Comparison of ENCODE assay signal across 8 mouse cellular contexts in genomic region chr3:103020943-103021638, GRCm38 (mm10). TPM values are rescaled to one million over a fixed set of nuclear protein-coding genes. Genes with fewer than 3 reads are reported as not detected.
DNase-seq lines count a peak whose midpoint lies in the region; ATAC-seq and TF ChIP-seq lines count a peak whose summit lies in the region.

No protein-coding gene starts in this region.

- peak overlapping the region; percentile 89 for H3K9ac ChIP-seq in embryonic facial prominence, embryonic 12.5 days
- peak overlapping the region; percentile 81 for H3K9ac ChIP-seq in midbrain, embryonic 12.5 days (replicated peaks)

- H3K4me1 ChIP-seq in embryonic facial prominence, embryonic 12.5 days: peaks cover 8% of the 10 kb centered on the region
- H3K4me1 ChIP-seq in limb, embryonic 10.5 days: peaks cover 4% of the 10 kb centered on the region; the same call in 1 of the 2 replicates
- peaks cover 8% of the 10 kb centered on the region for H3K4me1 ChIP-seq in midbrain, embryonic 12.5 days
- H3K4me1 ChIP-seq in small intestine, adult 2 months (ENCODE audit: control insufficient read depth, insufficient read depth, insufficient read length, low read length): peaks cover 5% of the 10 kb centered on the region; the same call in 1 of the 2 replicates

- H3K9me3 ChIP-seq in embryonic facial prominence, embryonic 12.5 days: no peaks in the 10 kb centered on the region
- no peaks in the 10 kb centered on the region for H3K9me3 ChIP-seq in limb, embryonic 10.5 days (replicated peaks)
- no peaks in the 10 kb centered on the region for H3K9me3 ChIP-seq in midbrain, embryonic 12.5 days

- no peaks in the 10 kb centered on the region for H3K27me3 ChIP-seq in embryonic facial prominence, embryonic 12.5 days
- no peaks in the 10 kb centered on the region for H3K27me3 ChIP-seq in limb, embryonic 10.5 days (ENCODE audit: low read depth, poor library complexity, severe bottlenecking)
- no peaks in the 10 kb centered on the region for H3K27me3 ChIP-seq in midbrain, embryonic 12.5 days
- H3K27me3 ChIP-seq in small intestine, adult 2 months (ENCODE audit: control insufficient read depth, insufficient read depth, low read length): no peaks in the 10 kb centered on the region

- ATAC-seq in embryonic facial prominence, embryonic 12.5 days (ENCODE audit: insufficient number of reproducible peaks, insufficient read depth, low FRiP score, low TSS enrichment): peak; percentile 93
- ATAC-seq in midbrain, embryonic 12.5 days (ENCODE audit: low FRiP score, low read depth): peak; percentile 94

- H3K36me3 ChIP-seq in embryonic facial prominence, embryonic 12.5 days: no peaks in the 10 kb centered on the region
- H3K36me3 ChIP-seq in limb, embryonic 10.5 days: peaks cover 23% of the 10 kb centered on the region
- H3K36me3 ChIP-seq in midbrain, embryonic 12.5 days: no peaks in the 10 kb centered on the region
- no peaks in the 10 kb centered on the region; the same call in 1 of the 2 replicates for H3K36me3 ChIP-seq in small intestine, adult 2 months (ENCODE audit: control insufficient read depth, insufficient read depth, low read length)

- TF ChIP-seq CTCF in small intestine, adult 2 months (IDR thresholded peaks at IDR 0.05; ENCODE audit: extremely low read depth, insufficient read length, insufficient replicate concordance, low read depth, low read length): no peak

- peak overlapping the region; percentile 97 for H3K27ac ChIP-seq in embryonic facial prominence, embryonic 12.5 days
- H3K27ac ChIP-seq in limb, embryonic 10.5 days: peak overlapping the region; percentile 100
- H3K27ac ChIP-seq in midbrain, embryonic 12.5 days (replicated peaks): peak overlapping the region; percentile 90
- H3K27ac ChIP-seq in small intestine, adult 2 months (ENCODE audit: insufficient read depth, low read depth, low read length): peak overlapping the region; percentile 89

- peak overlapping the region; percentile 78 for H3K4me2 ChIP-seq in embryonic facial prominence, embryonic 12.5 days (replicated peaks)
- H3K4me2 ChIP-seq in midbrain, embryonic 12.5 days (replicated peaks): peak overlapping the region; percentile 65

- DNase-seq in 3T3-L1 (ENCODE audit: low read depth, low spot score): peak; percentile 91
- DNase-seq in adrenal gland, postnatal 36 days: peak; percentile 95 to 96
- DNase-seq in heart, adult 11 months: peak; percentile 99
- peak; percentile 85 for DNase-seq in kidney, adult 11 months
- DNase-seq in limb, embryonic 10.5 days (ENCODE audit: low spot score): peak; percentile 93

- H3K4me3 ChIP-seq in embryonic facial prominence, embryonic 12.5 days: peak overlapping the region; percentile 75
- H3K4me3 ChIP-seq in limb, embryonic 10.5 days: peak overlapping the region; percentile 92
- peak overlapping the region; percentile 60 for H3K4me3 ChIP-seq in midbrain, embryonic 12.5 days
- peak overlapping the region; percentile 87 for H3K4me3 ChIP-seq in small intestine, adult 2 months (ENCODE audit: low read depth, low read length)

- under 1% methylated on average over 36 of the region's 37 CpGs for WGBS in embryonic facial prominence, embryonic 12.5 days
- WGBS in limb, embryonic 10.5 days: under 1% methylated on average over 37 of the region's 37 CpGs
- WGBS in midbrain, embryonic 12.5 days: under 1% methylated on average over 33 of the region's 37 CpGs
- WGBS in small intestine, adult 2 months: under 1% methylated on average over 37 of the region's 37 CpGs

- TF ChIP-seq POLR2A in small intestine, adult 2 months (IDR thresholded peaks at IDR 0.05; ENCODE audit: low read depth, low read length): no peak

RNA-seq across cellular contexts. Expression of gene Csde1, which starts 0.9 kb away (rescaled TPM):
- 100 to 1,000 TPM; 398 to 439 TPM for total RNA-seq in adrenal gland, postnatal 36 days (2021)
- 422 and 461 TPM in 2 replicates for polyA plus RNA-seq in embryonic facial prominence, embryonic 12.5 days (2016; fragmentation: Nextera tagmentation; extraction: Ambion mirVana)
- polyA plus RNA-seq in limb, embryonic 10.5 days (2016; fragmentation: Nextera tagmentation; extraction: Ambion mirVana): 380 and 462 TPM in 2 replicates
- polyA plus RNA-seq in midbrain, embryonic 12.5 days (2016; fragmentation: Nextera tagmentation; extraction: Ambion mirVana): 493 and 530 TPM in 2 replicates
- polyA plus RNA-seq in small intestine, adult 2 months (2012; rRNA removed): 4.1 and 9.2 TPM in 2 replicates

RNA-seq across cellular contexts. Expression of gene Sike1, which starts 25.6 kb away (rescaled TPM):
- total RNA-seq in adrenal gland, postnatal 36 days (2021): 10 to 100 TPM; 71.7 to 74.6 TPM
- 53.3 and 58.7 TPM in 2 replicates for polyA plus RNA-seq in embryonic facial prominence, embryonic 12.5 days (2016; fragmentation: Nextera tagmentation; extraction: Ambion mirVana)
- polyA plus RNA-seq in limb, embryonic 10.5 days (2016; fragmentation: Nextera tagmentation; extraction: Ambion mirVana): 46.9 and 53.9 TPM in 2 replicates
- 80.1 and 86.1 TPM in 2 replicates for polyA plus RNA-seq in midbrain, embryonic 12.5 days (2016; fragmentation: Nextera tagmentation; extraction: Ambion mirVana)
- polyA plus RNA-seq in small intestine, adult 2 months (2012; rRNA removed): 5.1 and 10.8 TPM in 2 replicates

RNA-seq across cellular contexts. Expression of gene Nras, which starts 37.0 kb away (rescaled TPM):
- total RNA-seq in adrenal gland, postnatal 36 days (2021): 10 to 100 TPM; 59.2 to 64.6 TPM
- 105 and 107 TPM in 2 replicates for polyA plus RNA-seq in embryonic facial prominence, embryonic 12.5 days (2016; fragmentation: Nextera tagmentation; extraction: Ambion mirVana)
- polyA plus RNA-seq in limb, embryonic 10.5 days (2016; fragmentation: Nextera tagmentation; extraction: Ambion mirVana): 123 and 134 TPM in 2 replicates
- 141 and 150 TPM in 2 replicates for polyA plus RNA-seq in midbrain, embryonic 12.5 days (2016; fragmentation: Nextera tagmentation; extraction: Ambion mirVana)
- polyA plus RNA-seq in small intestine, adult 2 months (2012; rRNA removed): 5.2 and 8.6 TPM in 2 replicates

RNA-seq across cellular contexts. Expression of gene Ampd1, which starts 52.7 kb away (rescaled TPM):
- not detected for total RNA-seq in adrenal gland, postnatal 36 days (2021)
- polyA plus RNA-seq in embryonic facial prominence, embryonic 12.5 days (2016; fragmentation: Nextera tagmentation; extraction: Ambion mirVana): 0.36 and 0.65 TPM in 2 replicates
- polyA plus RNA-seq in limb, embryonic 10.5 days (2016; fragmentation: Nextera tagmentation; extraction: Ambion mirVana): 0.10 TPM in 1 of 2 replicates, not detected in the other
- polyA plus RNA-seq in midbrain, embryonic 12.5 days (2016; fragmentation: Nextera tagmentation; extraction: Ambion mirVana): 0.16 and 0.18 TPM in 2 replicates
- polyA plus RNA-seq in small intestine, adult 2 months (2012; rRNA removed): not detected in 2 replicates

RNA-seq across cellular contexts. Expression of gene Nr1h5, which starts 57.2 kb away (rescaled TPM):
- not detected for total RNA-seq in adrenal gland, postnatal 36 days (2021)
- 0.14 TPM in 1 of 2 replicates, not detected in the other for polyA plus RNA-seq in embryonic facial prominence, embryonic 12.5 days (2016; fragmentation: Nextera tagmentation; extraction: Ambion mirVana)
- polyA plus RNA-seq in limb, embryonic 10.5 days (2016; fragmentation: Nextera tagmentation; extraction: Ambion mirVana): not detected in 2 replicates
- 0.15 TPM in 1 of 2 replicates, not detected in the other for polyA plus RNA-seq in midbrain, embryonic 12.5 days (2016; fragmentation: Nextera tagmentation; extraction: Ambion mirVana)
- polyA plus RNA-seq in small intestine, adult 2 months (2012; rRNA removed): not detected in 2 replicates

Comparison
In these comparisons a context has a peak if more than half of its experiments do, and no peak if none do; other contexts are left out.
1. Peak in every context shown above with its lines: DNase-seq, ATAC-seq, H3K4me3 ChIP-seq and H3K27ac ChIP-seq.
2. RNA of gene Csde1, which starts 0.9 kb away (polyA plus RNA-seq): 493 to 530 TPM in midbrain, embryonic 12.5 days, 380 to 462 TPM in limb, embryonic 10.5 days and 422 to 461 TPM in embryonic facial prominence, embryonic 12.5 days; 4.1 to 9.2 TPM in small intestine, adult 2 months; every median in the first group is over 10 times any median in the second.
3. RNA of gene Nras, which starts 37.0 kb away (polyA plus RNA-seq): 141 to 150 TPM in midbrain, embryonic 12.5 days, 123 to 134 TPM in limb, embryonic 10.5 days and 105 to 107 TPM in embryonic facial prominence, embryonic 12.5 days; 5.2 to 8.6 TPM in small intestine, adult 2 months; every median in the first group is over 10 times any median in the second.